Mouse (Mus musculus) hindbrain, postnatal 0 days (tissue): ENCODE results near the gene Kbtbd6. TPM values are rescaled to one million over a fixed set of nuclear protein-coding genes. Genes with fewer than 3 reads are reported as not detected.

Source experiments
- ATAC-seq: fragments of 200-750 bp; cut with Nextera tagmentation; 2 replicates; pipeline ENCODE4 v1.8.0; 2017; ENCODE audit warnings: mild to moderate bottlenecking, moderate TSS enrichment, moderate library complexity
- DNase-seq: peaks from one replicate; pipeline ENCODE4 v3.0.0-alpha.2; 2015; ENCODE audit warnings: low spot score
- H3K27ac ChIP-seq: fragments of 300-500 bp; sonication (generic); 2 replicates; pipeline ENCODE4 v1.5.1; 2014; ENCODE audit warnings: mild to moderate bottlenecking
- H3K27me3 ChIP-seq: fragments of 300-500 bp; sonication (generic); 2 replicates; pipeline ENCODE4 v1.6.1; 2014; ENCODE audit warnings: low read length, mixed read lengths; ENCODE audit not compliant: insufficient read depth
- H3K36me3 ChIP-seq: fragments of 300-500 bp; sonication (generic); 2 replicates; pipeline ENCODE4 v1.6.1; 2014; ENCODE audit warnings: low read length, mixed read lengths; ENCODE audit not compliant: insufficient read depth
- H3K4me1 ChIP-seq: fragments of 300-500 bp; sonication (generic); 2 replicates; pipeline ENCODE4 v1.6.1; 2014; ENCODE audit warnings: antibody characterized with exemption, low read length, mixed read lengths; ENCODE audit not compliant: insufficient read depth
- H3K4me2 ChIP-seq: fragments of 300-500 bp; sonication (generic); 2 replicates; pipeline ENCODE4 v1.6.1; 2014; ENCODE audit warnings: low read depth, mild to moderate bottlenecking, low read length, moderate library complexity, mixed read lengths
- H3K4me3 ChIP-seq: fragments of 300-500 bp; sonication (generic); 2 replicates; pipeline ENCODE4 v1.5.1; 2014; ENCODE audit warnings: low read length
- H3K9ac ChIP-seq: fragments of 300-500 bp; sonication (generic); replicated peaks from 2 replicates; pipeline ENCODE4 v1.6.1; 2014; ENCODE audit warnings: mild to moderate bottlenecking, low read length, moderate library complexity, mixed read lengths
- H3K9me3 ChIP-seq: fragments of 300-500 bp; sonication (generic); 2 replicates; pipeline ENCODE4 v1.6.1; 2016; ENCODE audit warnings: low read length, mixed read lengths
- CTCF ChIP-seq: IDR thresholded peaks from 2 replicates; pipeline ENCODE4 v1.5.1; 2016; ENCODE audit warnings: antibody characterized with exemption, control low read depth, low read depth
- WGBS: fragments of 180-500 bp; shearing (Covaris S2); extraction: QIAGEN DNeasy Blood & Tissue Kit; methylation state at CpG from one replicate; pipeline ENCODE4 v1.1.7; 2014; 5-methylcytosine and 5-hydroxymethylcytosine counted together
- polyA plus RNA-seq: library from polyadenylated mRNA; unstranded; fragments of >200 nt; fragmentation: Nextera tagmentation; extraction: Ambion mirVana; gene quantifications from 2 replicates; pipeline ENCODE4 v1.2.1, GENCODE M21; 2015
- total RNA-seq: library from RNA; depleted of rRNA; stranded (reverse); fragments of >200 nt; gene quantifications from 2 replicates; pipeline ENCODE4 v1.2.3, GENCODE M21; 2014

Kbtbd6 gene
- total and polyA plus RNA-seq, 2 experiments from 2014 or later, result 1.1 to 2.9 TPM

DNA sequence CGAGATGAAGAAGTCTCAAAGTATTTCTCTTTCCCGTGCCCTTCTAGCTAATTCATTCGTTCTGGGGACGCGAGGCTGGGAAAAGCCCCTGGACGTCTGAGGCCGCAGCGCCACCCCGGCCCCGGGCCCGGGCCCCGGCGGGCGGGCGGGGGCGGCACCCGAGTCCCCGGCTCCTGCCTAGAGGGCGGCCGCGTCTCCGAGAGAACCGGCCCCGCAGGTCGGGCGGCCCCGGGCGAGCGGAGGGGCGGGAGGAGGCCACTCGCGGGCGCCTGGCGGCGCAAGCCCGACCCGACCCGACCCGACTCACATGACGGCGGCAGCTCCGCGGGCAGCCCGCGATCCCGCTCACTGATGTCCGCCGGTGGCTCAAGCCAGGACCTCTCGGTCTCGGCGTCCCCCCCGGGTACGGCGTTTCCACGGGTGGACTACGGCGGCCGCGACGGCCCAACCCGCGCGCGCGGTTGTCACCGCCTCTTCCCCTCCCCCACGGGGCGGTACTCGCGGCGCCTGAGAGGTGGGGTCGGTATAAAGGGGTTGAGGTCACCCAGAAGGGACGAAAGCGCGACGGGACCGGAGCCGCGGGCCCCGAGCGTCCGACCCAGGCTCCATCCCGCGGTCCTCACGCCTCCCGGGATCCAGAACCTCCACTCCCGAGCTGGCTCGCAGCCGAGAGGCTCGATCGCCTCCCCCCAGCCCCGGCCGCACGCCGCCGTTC lies 29.1 kb downstream of the Kbtbd6 start, which contains the start of gene Elf1:
Elf1 (plus strand) TSS at position 571 of the 715 bp plus-strand sequence.
- peaks cover 16% of the 10 kb centered on the region for H3K4me1 ChIP-seq
- no peaks in the 10 kb centered on the region for H3K9me3 ChIP-seq
- peak within 1 kb of the TSS; percentile 98 for H3K9ac ChIP-seq
- H3K4me2 ChIP-seq, result peak within 1 kb of the TSS; percentile 65
- H3K27ac ChIP-seq, result peak within 1 kb of the TSS; percentile 100
- peak; percentile 84 for ATAC-seq
- peak; percentile 96 for DNase-seq
- H3K27me3 ChIP-seq, result no peaks in the 10 kb centered on the region
- WGBS, result under 1% methylated on average over 80 of the region's 96 CpGs
- peak within 1 kb of the TSS; percentile 98 for H3K4me3 ChIP-seq
- no peaks in the 10 kb centered on the region for H3K36me3 ChIP-seq
- no peak for TF ChIP-seq CTCF

DNA sequence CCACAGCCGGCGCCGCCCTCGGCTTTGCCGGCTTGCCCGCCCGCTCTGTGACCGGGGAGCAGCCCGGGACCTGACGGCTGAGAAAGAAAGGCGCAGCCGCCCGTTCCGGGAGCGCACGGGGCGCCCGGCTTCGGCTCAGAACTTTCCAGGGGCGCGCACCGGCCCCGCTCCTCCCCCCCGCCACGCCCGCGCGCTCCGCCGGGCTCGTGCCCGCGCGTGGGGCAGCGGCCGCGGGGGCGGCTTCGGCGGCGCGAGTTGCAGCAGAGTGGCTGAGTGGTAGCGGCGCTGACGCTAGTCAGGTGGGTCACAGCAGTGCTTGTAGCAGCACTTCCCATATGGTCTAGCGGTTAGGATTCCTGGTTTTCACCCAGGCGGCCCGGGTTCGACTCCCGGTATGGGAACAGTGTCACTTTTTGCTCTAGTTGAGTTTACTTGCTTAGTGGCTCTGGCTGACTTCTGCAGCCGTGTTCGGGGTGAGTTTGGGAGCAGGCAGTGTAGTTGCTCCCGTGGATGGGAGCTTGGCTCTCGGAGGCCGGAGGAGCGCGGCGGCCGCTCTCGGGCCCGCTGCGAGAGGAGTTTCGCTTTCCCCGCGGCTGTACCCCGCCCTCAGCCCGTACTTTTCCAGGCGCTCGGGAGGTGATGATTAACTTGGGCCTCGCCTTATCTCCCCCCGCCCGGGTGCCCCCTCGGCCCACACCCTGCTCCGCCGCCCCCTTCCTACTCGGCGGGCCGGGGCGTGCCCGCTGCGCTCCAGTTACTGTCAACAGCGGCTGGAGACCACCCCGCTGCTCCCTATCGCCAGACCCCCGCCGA lies 29.9 kb downstream of the Kbtbd6 start, which contains the start of gene Wbp4:
Wbp4 (minus strand) TSS at position 182 of the 813 bp plus-strand sequence.
- WGBS, result under 1% methylated on average over 62 of the region's 86 CpGs
- Histone ChIP-seq H3K27ac (peak within 1 kb of the TSS; percentile 100), H3K27me3 (no peaks in the 10 kb centered on the region), H3K9me3 (no peaks in the 10 kb centered on the region), H3K36me3 (no peaks in the 10 kb centered on the region), H3K4me2 (peak within 1 kb of the TSS; percentile 65), H3K9ac (peak within 1 kb of the TSS; percentile 98), H3K4me1 (peaks cover 18% of the 10 kb centered on the region), H3K4me3 (peak within 1 kb of the TSS; percentile 98)
- TF ChIP-seq CTCF, result no peak
- DNase-seq, result peak; percentile 97
- peak; percentile 95 for ATAC-seq

DNA sequence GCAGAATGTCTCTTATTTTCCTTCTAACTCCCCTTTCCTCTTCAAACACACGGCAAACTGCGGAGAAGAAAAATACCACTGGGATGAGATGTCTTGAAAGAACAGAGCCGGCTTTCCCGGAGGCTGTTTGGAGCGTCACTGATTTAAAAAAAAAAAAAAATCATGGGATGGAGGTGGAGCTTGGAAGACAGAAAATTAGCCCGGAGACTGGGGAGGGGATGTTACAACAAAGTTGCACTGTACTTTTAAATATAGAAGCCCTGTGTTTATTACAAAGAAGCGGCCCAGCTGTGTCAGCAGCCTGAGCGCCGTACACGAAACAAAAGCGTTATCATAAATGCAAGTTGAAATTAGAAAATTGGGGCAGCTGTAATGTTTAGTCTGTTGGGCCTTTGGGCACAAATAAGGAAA lies 30.6 kb downstream of the Kbtbd6 start:
- DNase-seq (peak; percentile 73), ATAC-seq (no peak)
- WGBS, result under 1% methylated on average over 11 of the region's 11 CpGs
- Histone ChIP-seq H3K27ac (peak overlapping the region; percentile 100), H3K4me2 (peak overlapping the region; percentile 65), H3K36me3 (no peaks in the 10 kb centered on the region), H3K4me3 (peak overlapping the region; percentile 98), H3K9me3 (no peaks in the 10 kb centered on the region), H3K9ac (peak overlapping the region; percentile 98), H3K27me3 (no peaks in the 10 kb centered on the region), H3K4me1 (peaks cover 24% of the 10 kb centered on the region)
- no peak for TF ChIP-seq CTCF

DNA sequence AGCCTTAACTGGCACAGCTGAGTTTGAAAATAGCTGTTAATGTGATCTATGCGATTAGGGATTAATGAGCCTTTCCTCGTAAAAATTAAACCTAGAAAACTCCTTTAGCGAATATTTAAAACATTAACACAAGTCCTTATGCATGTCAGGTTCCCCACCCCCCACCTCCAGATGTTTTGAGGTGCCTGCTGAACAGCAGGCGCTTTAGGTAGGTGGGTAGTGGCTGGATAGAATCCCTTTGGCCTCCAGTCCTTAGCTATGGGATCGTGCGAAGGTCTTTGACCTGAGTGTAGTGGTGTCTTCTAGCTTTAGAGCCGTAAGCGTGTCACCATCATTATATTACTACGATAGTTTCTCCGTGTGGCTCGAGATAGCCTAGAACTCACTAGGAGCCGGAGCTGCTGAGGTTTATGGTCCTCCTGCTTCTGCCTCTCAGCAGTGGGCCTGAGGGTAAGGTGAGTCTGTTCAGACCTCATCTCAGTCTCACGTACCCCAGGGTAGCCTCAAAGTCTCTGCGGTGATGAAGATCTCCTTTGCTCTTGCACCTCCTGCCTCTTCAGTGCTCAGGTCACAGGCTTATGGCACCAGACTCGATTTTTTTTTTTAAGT lies 31.2 kb downstream of the Kbtbd6 start:
- peak overlapping the region; percentile 98 for H3K4me3 ChIP-seq
- DNase-seq (no peak), ATAC-seq (no peak)
- H3K27ac ChIP-seq, result peak overlapping the region; percentile 100
- H3K27me3 ChIP-seq, result no peaks in the 10 kb centered on the region
- H3K36me3 ChIP-seq, result no peaks in the 10 kb centered on the region
- H3K9me3 ChIP-seq, result no peaks in the 10 kb centered on the region
- WGBS, result 20% methylated on average over 15 of the region's 15 CpGs
- peak overlapping the region; percentile 98 for H3K9ac ChIP-seq
- TF ChIP-seq CTCF, result no peak
- H3K4me2 ChIP-seq, result peak overlapping the region; percentile 65
- H3K4me1 ChIP-seq, result peaks cover 24% of the 10 kb centered on the region

DNA sequence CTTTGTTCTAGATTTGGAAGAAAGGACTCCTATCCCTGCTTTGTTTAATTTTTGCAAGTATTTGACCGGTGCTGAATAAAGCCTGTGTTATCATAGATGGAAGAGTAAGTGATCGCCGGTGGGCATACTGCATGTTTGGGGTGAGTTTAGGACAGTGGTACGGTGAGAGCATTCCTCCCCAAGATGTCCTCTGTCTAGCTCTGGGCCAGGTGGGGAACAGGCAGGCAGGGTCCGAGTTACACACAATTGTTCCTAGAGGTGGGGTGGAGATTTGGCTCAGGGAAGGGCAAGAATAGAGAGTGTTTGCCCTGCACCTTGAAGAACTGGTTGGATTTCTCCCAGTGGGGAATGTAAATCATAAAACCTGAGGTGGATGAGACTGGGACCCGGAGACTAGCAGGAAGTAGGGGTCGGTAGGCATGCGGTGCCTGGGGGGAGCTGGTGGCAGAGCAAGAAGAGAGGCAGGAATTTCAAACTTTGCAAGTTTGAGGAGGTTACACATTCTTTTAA lies 32.0 kb downstream of the Kbtbd6 start:
- WGBS, result 79% methylated on average over 8 of the region's 8 CpGs
- no peak for ATAC-seq
- Histone ChIP-seq H3K9ac (no peak overlapping the region), H3K27ac (no peak overlapping the region), H3K4me3 (no peak overlapping the region), H3K4me2 (0 out of 2 replicates have a peak overlapping the region, but pooled peaks have one; percentile 65), H3K27me3 (no peaks in the 10 kb centered on the region), H3K36me3 (no peaks in the 10 kb centered on the region), H3K9me3 (no peaks in the 10 kb centered on the region), H3K4me1 (peaks cover 24% of the 10 kb centered on the region)
- DNase-seq, result no peak
- TF ChIP-seq CTCF, result no peak

DNA sequence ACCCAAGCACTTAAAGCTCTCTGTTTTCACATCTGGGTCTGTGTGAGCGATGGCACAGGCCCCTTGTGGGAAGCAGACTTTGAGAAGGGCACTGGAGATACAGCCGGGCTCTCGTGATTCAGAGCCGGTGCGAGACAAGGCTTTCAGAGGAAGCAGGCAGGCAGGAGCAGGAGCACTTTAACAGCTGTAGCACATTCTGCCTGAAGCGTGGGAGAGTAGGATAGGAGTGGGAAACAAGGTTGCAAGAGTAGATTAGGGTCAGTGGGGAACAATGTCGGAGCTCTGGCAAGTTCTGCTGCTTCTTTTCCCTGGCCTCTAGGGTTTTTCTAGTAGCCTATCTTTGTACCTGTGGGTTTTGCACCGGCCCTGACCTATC lies 35.0 kb downstream of the Kbtbd6 start:
- H3K36me3 ChIP-seq, result no peaks in the 10 kb centered on the region
- H3K4me3 ChIP-seq, result peak overlapping the region; percentile 42; the same call in 1 of the 2 replicates
- ATAC-seq, result no peak
- no peak for TF ChIP-seq CTCF
- H3K4me2 ChIP-seq, result peak overlapping the region; percentile 82
- no peak overlapping the region for H3K27ac ChIP-seq
- DNase-seq, result no peak
- H3K9ac ChIP-seq, result 0 out of 2 replicates have a peak overlapping the region, but pooled peaks have one; percentile 50
- 25% methylated on average over 8 of the region's 8 CpGs for WGBS
- H3K9me3 ChIP-seq, result no peaks in the 10 kb centered on the region
- peaks cover 16% of the 10 kb centered on the region; the same call in 1 of the 2 replicates for H3K4me1 ChIP-seq
- no peaks in the 10 kb centered on the region for H3K27me3 ChIP-seq
